Mouse (Mus musculus): ENCODE measurements around the gene Sacm1l. TPM values are rescaled to one million over a fixed set of nuclear protein-coding genes. Genes with fewer than 3 reads are reported as not detected.
A peak's percentile ranks its signal among the peaks of the same experiment; 100 is the strongest.

Gene Sacm1l
- 53.8 and 55.9 TPM in 2 replicates for polyA plus RNA-seq (2015; fragmentation: Nextera tagmentation; extraction: Ambion mirVana)

- H3K4me3 ChIP-seq (ENCODE audit: low read depth, low read length): peak within 1 kb of the TSS; percentile 99
- no peaks in the 10 kb centered on the region for H3K36me3 ChIP-seq (ENCODE audit: control insufficient read depth, insufficient read depth, low read length)
- H3K9ac ChIP-seq (ENCODE audit: low read depth, low read length): peak within 1 kb of the TSS; percentile 97
- H3K9me3 ChIP-seq (replicated peaks; ENCODE audit: control insufficient read depth, low read length, poor library complexity, severe bottlenecking): no peaks in the 10 kb centered on the region
- no peaks in the 10 kb centered on the region for H3K27me3 ChIP-seq (ENCODE audit: control insufficient read depth, insufficient read depth, low read depth, low read length)
- H3K27ac ChIP-seq (ENCODE audit: low read length): peak within 1 kb of the TSS; percentile 95
- ATAC-seq: peak; percentile 99
- H3K4me2 ChIP-seq (ENCODE audit: low read length): peak within 1 kb of the TSS; percentile 67
- peaks cover 30% of the 10 kb centered on the region for H3K4me1 ChIP-seq (ENCODE audit: control insufficient read depth, insufficient read depth, low read length)
- WGBS: under 1% methylated on average over 76 of the region's 79 CpGs
Measured at GRCm38 (mm10) chr9:123529392-123530157, at the start of gene Sacm1l. Sacm1l (plus strand) TSS chr9:123529759.

- no peaks in the 10 kb centered on the region for H3K27me3 ChIP-seq (ENCODE audit: control insufficient read depth, insufficient read depth, low read depth, low read length)
- 0 out of 2 replicates have a peak overlapping the region, but pooled peaks have one; percentile 57 for H3K4me3 ChIP-seq (ENCODE audit: low read depth, low read length)
- H3K36me3 ChIP-seq (ENCODE audit: control insufficient read depth, insufficient read depth, low read length): no peaks in the 10 kb centered on the region
- no peak overlapping the region for H3K9ac ChIP-seq (ENCODE audit: low read depth, low read length)
- H3K9me3 ChIP-seq (replicated peaks; ENCODE audit: control insufficient read depth, low read length, poor library complexity, severe bottlenecking): no peaks in the 10 kb centered on the region
- ATAC-seq: no peak
- H3K4me1 ChIP-seq (ENCODE audit: control insufficient read depth, insufficient read depth, low read length): peaks cover 6% of the 10 kb centered on the region
- H3K27ac ChIP-seq (ENCODE audit: low read length): no peak overlapping the region
- WGBS: 90% methylated on average over 8 of the region's 8 CpGs
- H3K4me2 ChIP-seq (ENCODE audit: low read length): peak overlapping the region; percentile 75
Measured at GRCm38 (mm10) chr9:123479876-123480252, 49.7 kb upstream of the Sacm1l start.

- no peak for ATAC-seq
- Histone ChIP-seq H3K4me2 (ENCODE audit: low read length) (peak overlapping the region; percentile 75), H3K4me3 (ENCODE audit: low read depth, low read length) (no peak overlapping the region), H3K27me3 (ENCODE audit: control insufficient read depth, insufficient read depth, low read depth, low read length) (no peaks in the 10 kb centered on the region), H3K4me1 (ENCODE audit: control insufficient read depth, insufficient read depth, low read length) (peaks cover 6% of the 10 kb centered on the region), H3K27ac (ENCODE audit: low read length) (no peak overlapping the region), H3K9me3 (replicated peaks; ENCODE audit: control insufficient read depth, low read length, poor library complexity, severe bottlenecking) (no peaks in the 10 kb centered on the region), H3K9ac (ENCODE audit: low read depth, low read length) (no peak overlapping the region), H3K36me3 (ENCODE audit: control insufficient read depth, insufficient read depth, low read length) (no peaks in the 10 kb centered on the region)
- WGBS: 84% methylated on average over 18 of the region's 18 CpGs
Measured at GRCm38 (mm10) chr9:123480253-123480921, 49.2 kb upstream of the Sacm1l start.

GRCm38 (mm10) chr9:123481136-123481535 is 48.4 kb upstream of the Sacm1l start:
- H3K27ac ChIP-seq (ENCODE audit: low read length): no peak overlapping the region
- no peak overlapping the region for H3K9ac ChIP-seq (ENCODE audit: low read depth, low read length)
- no peak for ATAC-seq
- H3K27me3 ChIP-seq (ENCODE audit: control insufficient read depth, insufficient read depth, low read depth, low read length): no peaks in the 10 kb centered on the region
- WGBS: 81% methylated on average over 7 of the region's 7 CpGs
- H3K4me2 ChIP-seq (ENCODE audit: low read length): no peak overlapping the region
- H3K9me3 ChIP-seq (replicated peaks; ENCODE audit: control insufficient read depth, low read length, poor library complexity, severe bottlenecking): no peaks in the 10 kb centered on the region
- H3K4me3 ChIP-seq (ENCODE audit: low read depth, low read length): no peak overlapping the region
- peaks cover 6% of the 10 kb centered on the region for H3K4me1 ChIP-seq (ENCODE audit: control insufficient read depth, insufficient read depth, low read length)
- H3K36me3 ChIP-seq (ENCODE audit: control insufficient read depth, insufficient read depth, low read length): no peaks in the 10 kb centered on the region

- no peaks in the 10 kb centered on the region for H3K9me3 ChIP-seq (replicated peaks; ENCODE audit: control insufficient read depth, low read length, poor library complexity, severe bottlenecking)
- no peak overlapping the region for H3K4me2 ChIP-seq (ENCODE audit: low read length)
- no peak overlapping the region for H3K27ac ChIP-seq (ENCODE audit: low read length)
- ATAC-seq: no peak
- 92% methylated on average over 1 of the region's 1 CpGs for WGBS
- H3K4me1 ChIP-seq (ENCODE audit: control insufficient read depth, insufficient read depth, low read length): peaks cover 6% of the 10 kb centered on the region
- H3K9ac ChIP-seq (ENCODE audit: low read depth, low read length): no peak overlapping the region
- no peak overlapping the region for H3K4me3 ChIP-seq (ENCODE audit: low read depth, low read length)
- H3K36me3 ChIP-seq (ENCODE audit: control insufficient read depth, insufficient read depth, low read length): no peaks in the 10 kb centered on the region
- no peaks in the 10 kb centered on the region for H3K27me3 ChIP-seq (ENCODE audit: control insufficient read depth, insufficient read depth, low read depth, low read length)
Measured at GRCm38 (mm10) chr9:123483598-123483997, 46.0 kb upstream of the Sacm1l start.

GRCm38 (mm10) chr9:123484830-123485229 is 44.7 kb upstream of the Sacm1l start:
- Histone ChIP-seq H3K4me3 (ENCODE audit: low read depth, low read length) (no peak overlapping the region), H3K9ac (ENCODE audit: low read depth, low read length) (no peak overlapping the region), H3K36me3 (ENCODE audit: control insufficient read depth, insufficient read depth, low read length) (no peaks in the 10 kb centered on the region), H3K9me3 (replicated peaks; ENCODE audit: control insufficient read depth, low read length, poor library complexity, severe bottlenecking) (no peaks in the 10 kb centered on the region), H3K4me2 (ENCODE audit: low read length) (no peak overlapping the region), H3K27me3 (ENCODE audit: control insufficient read depth, insufficient read depth, low read depth, low read length) (no peaks in the 10 kb centered on the region), H3K4me1 (ENCODE audit: control insufficient read depth, insufficient read depth, low read length) (peaks cover 3% of the 10 kb centered on the region; the same call in 1 of the 2 replicates), H3K27ac (ENCODE audit: low read length) (no peak overlapping the region)
- ATAC-seq: no peak
- WGBS: 94% methylated on average over 3 of the region's 3 CpGs

- H3K27ac ChIP-seq (ENCODE audit: low read length): no peak overlapping the region
- 93% methylated on average over 4 of the region's 4 CpGs for WGBS
- peaks cover 3% of the 10 kb centered on the region; the same call in 1 of the 2 replicates for H3K4me1 ChIP-seq (ENCODE audit: control insufficient read depth, insufficient read depth, low read length)
- H3K36me3 ChIP-seq (ENCODE audit: control insufficient read depth, insufficient read depth, low read length): no peaks in the 10 kb centered on the region
- H3K4me3 ChIP-seq (ENCODE audit: low read depth, low read length): no peak overlapping the region
- ATAC-seq: no peak
- H3K27me3 ChIP-seq (ENCODE audit: control insufficient read depth, insufficient read depth, low read depth, low read length): no peaks in the 10 kb centered on the region
- no peak overlapping the region for H3K4me2 ChIP-seq (ENCODE audit: low read length)
- no peak overlapping the region for H3K9ac ChIP-seq (ENCODE audit: low read depth, low read length)
- no peaks in the 10 kb centered on the region for H3K9me3 ChIP-seq (replicated peaks; ENCODE audit: control insufficient read depth, low read length, poor library complexity, severe bottlenecking)
Measured at GRCm38 (mm10) chr9:123485561-123485960, 44.0 kb upstream of the Sacm1l start.

- H3K36me3 ChIP-seq (ENCODE audit: control insufficient read depth, insufficient read depth, low read length): no peaks in the 10 kb centered on the region
- no peak for ATAC-seq
Measured at GRCm38 (mm10) chr9:123486635-123487034, 42.9 kb upstream of the Sacm1l start.

GRCm38 (mm10) chr9:123489073-123489472 is 40.5 kb upstream of the Sacm1l start:
- Histone ChIP-seq H3K27ac (ENCODE audit: low read length) (no peak overlapping the region), H3K9me3 (replicated peaks; ENCODE audit: control insufficient read depth, low read length, poor library complexity, severe bottlenecking) (no peaks in the 10 kb centered on the region), H3K4me3 (ENCODE audit: low read depth, low read length) (no peak overlapping the region), H3K9ac (ENCODE audit: low read depth, low read length) (no peak overlapping the region), H3K4me1 (ENCODE audit: control insufficient read depth, insufficient read depth, low read length) (peaks cover 4% of the 10 kb centered on the region; the same call in 1 of the 2 replicates), H3K36me3 (ENCODE audit: control insufficient read depth, insufficient read depth, low read length) (no peaks in the 10 kb centered on the region), H3K27me3 (ENCODE audit: control insufficient read depth, insufficient read depth, low read depth, low read length) (no peaks in the 10 kb centered on the region), H3K4me2 (ENCODE audit: low read length) (no peak overlapping the region)
- 91% methylated on average over 2 of the region's 2 CpGs for WGBS
- ATAC-seq: no peak

More at GRCm38 (mm10) chr9:123486635-123487034, 42.9 kb upstream of the Sacm1l start:
- no peaks in the 10 kb centered on the region for H3K27me3 ChIP-seq (ENCODE audit: control insufficient read depth, insufficient read depth, low read depth, low read length)
- H3K4me3 ChIP-seq (ENCODE audit: low read depth, low read length): no peak overlapping the region
- H3K9me3 ChIP-seq (replicated peaks; ENCODE audit: control insufficient read depth, low read length, poor library complexity, severe bottlenecking): no peaks in the 10 kb centered on the region
- no peak overlapping the region for H3K4me2 ChIP-seq (ENCODE audit: low read length)
- H3K4me1 ChIP-seq (ENCODE audit: control insufficient read depth, insufficient read depth, low read length): peaks cover 3% of the 10 kb centered on the region; the same call in 1 of the 2 replicates
- H3K9ac ChIP-seq (ENCODE audit: low read depth, low read length): no peak overlapping the region
- 80% methylated on average over 3 of the region's 3 CpGs for WGBS
- H3K27ac ChIP-seq (ENCODE audit: low read length): no peak overlapping the region
